Comparison of ENCODE assay signal across 10 mouse cellular contexts in the genomic region with DNA sequence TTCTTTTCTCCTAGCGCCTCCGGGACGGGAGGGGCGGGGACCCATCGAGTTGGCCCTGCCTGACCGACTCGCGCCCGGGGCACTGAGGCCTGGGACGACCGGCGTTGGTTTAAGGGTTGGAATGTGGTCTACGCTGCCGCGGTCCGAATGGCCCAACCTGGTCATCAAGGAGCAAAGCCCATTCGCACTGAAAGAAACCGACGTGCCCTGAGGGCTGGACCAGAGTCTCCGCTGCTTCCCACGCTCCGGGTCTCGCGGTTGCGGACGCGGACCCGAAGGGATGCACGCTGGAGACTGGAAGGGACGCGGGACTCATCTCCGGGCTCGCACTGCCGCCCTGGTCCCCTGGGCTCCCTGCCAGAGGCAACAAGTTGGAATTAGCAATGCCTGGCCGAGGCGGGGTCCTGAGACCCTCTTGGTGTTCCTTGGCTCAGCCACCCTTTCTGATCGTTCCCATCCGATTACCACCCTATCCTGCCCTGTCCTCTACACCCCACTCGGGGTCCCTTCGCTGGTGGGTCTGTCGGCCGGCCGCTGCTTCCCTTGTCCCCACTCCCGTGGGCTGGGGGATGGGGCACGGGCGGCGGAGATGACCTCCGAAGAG. TPM values are rescaled to one million over a fixed set of nuclear protein-coding genes. Genes with fewer than 3 reads are reported as not detected.
DNase-seq lines count a peak whose midpoint lies in the region; ATAC-seq and TF ChIP-seq lines count a peak whose summit lies in the region.
"Had no signal": no experiment of that assay in that cellular context is flagged by ENCODE, and none has a peak within 500 bp of the region (broad histone marks: within the 10 kb centered on the region; RNA-seq: fewer than 3 reads in every experiment).

No protein-coding gene starts in this region.

- H3K4me2 ChIP-seq in forebrain, postnatal 0 days (ENCODE audit: low read depth): peak overlapping the region; percentile 37

- peak overlapping the region; percentile 44 for H3K4me3 ChIP-seq in heart, embryonic 10.5 days
- H3K4me3 ChIP-seq in forebrain, postnatal 0 days (ENCODE audit: low read depth, low read length): peak overlapping the region; percentile 23
- peak overlapping the region; percentile 53 for H3K4me3 ChIP-seq in midbrain, embryonic 10.5 days

- H3K4me1 ChIP-seq in heart, embryonic 10.5 days: peaks cover 51% of the 10 kb centered on the region
- peaks cover 8% of the 10 kb centered on the region for H3K4me1 ChIP-seq in forebrain, postnatal 0 days (ENCODE audit: insufficient read depth)
- peaks cover 75% of the 10 kb centered on the region for H3K4me1 ChIP-seq in midbrain, embryonic 10.5 days

- H3K27ac ChIP-seq in heart, embryonic 10.5 days: peak overlapping the region; percentile 5; the same call in 1 of the 2 replicates
- no peak overlapping the region for H3K27ac ChIP-seq in forebrain, postnatal 0 days (ENCODE audit: low read depth, low read length)
- H3K27ac ChIP-seq in midbrain, embryonic 10.5 days (replicated peaks): peak overlapping the region; percentile 77

- H3K36me3 ChIP-seq in heart, embryonic 10.5 days: no peaks in the 10 kb centered on the region
- no peaks in the 10 kb centered on the region for H3K36me3 ChIP-seq in forebrain, postnatal 0 days (ENCODE audit: insufficient read depth)
- no peaks in the 10 kb centered on the region for H3K36me3 ChIP-seq in midbrain, embryonic 10.5 days

- H3K9ac ChIP-seq in forebrain, postnatal 0 days: no peak overlapping the region

- TF ChIP-seq CTCF in forebrain, postnatal 0 days (IDR thresholded peaks at IDR 0.05; ENCODE audit: low read depth): no peak

- H3K9me3 ChIP-seq in heart, embryonic 10.5 days: no peaks in the 10 kb centered on the region
- no peaks in the 10 kb centered on the region for H3K9me3 ChIP-seq in forebrain, postnatal 0 days (ENCODE audit: low read length)
- H3K9me3 ChIP-seq in midbrain, embryonic 10.5 days (replicated peaks): no peaks in the 10 kb centered on the region

- no peak for ATAC-seq in forebrain, postnatal 0 days
- ATAC-seq in cerebellum, adult (ENCODE audit: insufficient number of reproducible peaks, low FRiP score, low TSS enrichment): no peak

- under 1% methylated on average over 48 of the region's 48 CpGs for WGBS in heart, embryonic 10.5 days
- 2% methylated on average over 48 of the region's 48 CpGs for WGBS in forebrain, postnatal 0 days
- under 1% methylated on average over 48 of the region's 48 CpGs for WGBS in midbrain, embryonic 10.5 days

- peaks cover 99% of the 10 kb centered on the region for H3K27me3 ChIP-seq in heart, embryonic 10.5 days (ENCODE audit: insufficient read depth, poor library complexity, severe bottlenecking)
- H3K27me3 ChIP-seq in forebrain, postnatal 0 days (ENCODE audit: insufficient read depth, low read length): peaks cover 76% of the 10 kb centered on the region
- H3K27me3 ChIP-seq in midbrain, embryonic 10.5 days (ENCODE audit: low read depth, poor library complexity, severe bottlenecking): peaks cover 100% of the 10 kb centered on the region

- no peak for DNase-seq in heart, embryonic 10.5 days (ENCODE audit: low spot score)
- no peak for DNase-seq in heart, adult 8-10 months (ENCODE audit: low spot score)
- DNase-seq in ES-CJ7 (ENCODE audit: low read depth, low spot score): peak; percentile 21
- DNase-seq in forebrain, postnatal 0 days: no peak
- peak; percentile 77 for DNase-seq in midbrain, embryonic 10.5 days (ENCODE audit: low spot score)
- DNase-seq in spleen, adult 18-20 months: no peak
- no peak for DNase-seq in left cerebral cortex, adult 11 months (ENCODE audit: low spot score)
- DNase-seq: adrenal gland, postnatal 36 days; gastrocnemius, postnatal 14 days had no signal

RNA-seq across cellular contexts. Expression of gene Prdm12, which starts 3.6 kb away (rescaled TPM):
- polyA plus RNA-seq in heart, embryonic 10.5 days (2016; fragmentation: Nextera tagmentation; extraction: Ambion mirVana): not detected in 2 replicates
- total RNA-seq in heart, adult 8-10 months (2022): not detected
- 0.62 and 2.5 TPM in 2 replicates for total RNA-seq in forebrain, postnatal 0 days (2014; rRNA removed)
- polyA plus RNA-seq in forebrain, postnatal 0 days (2015; fragmentation: Nextera tagmentation; extraction: Ambion mirVana): 1.0 and 1.9 TPM in 2 replicates
- polyA plus RNA-seq in midbrain, embryonic 10.5 days (2016; fragmentation: Nextera tagmentation; extraction: Ambion mirVana): 2.0 and 4.3 TPM in 2 replicates
- total RNA-seq: adrenal gland, postnatal 36 days; gastrocnemius, postnatal 14 days had no signal

RNA-seq across cellular contexts. Expression of gene Exosc2, which starts 34.3 kb away (rescaled TPM):
- polyA plus RNA-seq in heart, embryonic 10.5 days (2016; fragmentation: Nextera tagmentation; extraction: Ambion mirVana): 63.0 and 76.3 TPM in 2 replicates
- total RNA-seq in heart, adult 8-10 months (2022): 1 to 10 TPM; 7.0 to 9.1 (median 8.1) TPM
- total RNA-seq in forebrain, postnatal 0 days (2014; rRNA removed): 33.4 and 41.9 TPM in 2 replicates
- polyA plus RNA-seq in forebrain, postnatal 0 days (2015; fragmentation: Nextera tagmentation; extraction: Ambion mirVana): 28.4 and 34.0 TPM in 2 replicates
- polyA plus RNA-seq in midbrain, embryonic 10.5 days (2016; fragmentation: Nextera tagmentation; extraction: Ambion mirVana): 97.4 and 106 TPM in 2 replicates

RNA-seq across cellular contexts. Expression of gene Abl1, which starts 51.9 kb away (rescaled TPM):
- polyA plus RNA-seq in heart, embryonic 10.5 days (2016; fragmentation: Nextera tagmentation; extraction: Ambion mirVana): 40.5 and 43.1 TPM in 2 replicates
- total RNA-seq in heart, adult 8-10 months (2022): 10 to 100 TPM; 30.2 to 37.3 (median 30.9) TPM
- total RNA-seq in forebrain, postnatal 0 days (2014; rRNA removed): 48.1 and 54.0 TPM in 2 replicates
- polyA plus RNA-seq in forebrain, postnatal 0 days (2015; fragmentation: Nextera tagmentation; extraction: Ambion mirVana): 12.4 and 12.5 TPM in 2 replicates
- polyA plus RNA-seq in midbrain, embryonic 10.5 days (2016; fragmentation: Nextera tagmentation; extraction: Ambion mirVana): 44.2 and 48.2 TPM in 2 replicates

Comparison
In these comparisons a context has a peak if more than half of its experiments do, and no peak if none do; other contexts are left out.
1. DNase-seq: peak in ES-CJ7 (single experiment) and midbrain, embryonic 10.5 days (single experiment); none in heart, embryonic 10.5 days (single experiment), heart, adult 8-10 months (single experiment), forebrain, postnatal 0 days (single experiment), spleen, adult 18-20 months (0 of 2) and left cerebral cortex, adult 11 months (single experiment).
2. Peak in every context shown above with its lines, with median percentiles within 50 percentile points of each other: H3K4me3 ChIP-seq.